Mouse (Mus musculus): Measurements from ENCODE around the gene Zmiz1. TPM values are rescaled to one million over a fixed set of nuclear protein-coding genes. Genes with fewer than 3 reads are reported as not detected.
A peak's percentile ranks its signal among the peaks of the same experiment; 100 is the strongest.

The Zmiz1 gene
- total RNA-seq, 1 experiment from 2014 or later = 153 TPM

DNA sequence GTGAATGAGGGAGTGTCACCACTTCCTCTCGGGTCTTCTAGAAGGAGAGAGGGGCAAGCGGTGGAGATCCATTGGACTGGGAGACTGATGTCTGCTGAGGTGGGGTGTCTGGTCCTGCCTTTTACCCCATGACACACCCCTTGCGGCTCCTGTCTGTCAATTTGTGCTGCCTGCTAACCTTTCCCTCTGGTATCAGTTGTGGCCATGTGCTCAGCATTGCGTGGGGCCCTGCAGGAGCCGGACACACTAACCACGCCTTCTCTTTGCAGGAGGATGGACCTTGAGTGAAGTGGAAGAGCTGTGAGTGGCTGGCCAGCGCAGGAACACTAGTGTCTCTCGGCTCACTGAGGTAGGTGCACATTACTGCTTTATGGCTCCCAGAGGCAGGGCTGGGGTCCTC, 77.5 kb downstream of the Zmiz1 start:
- no peak for DNase-seq

DNA sequence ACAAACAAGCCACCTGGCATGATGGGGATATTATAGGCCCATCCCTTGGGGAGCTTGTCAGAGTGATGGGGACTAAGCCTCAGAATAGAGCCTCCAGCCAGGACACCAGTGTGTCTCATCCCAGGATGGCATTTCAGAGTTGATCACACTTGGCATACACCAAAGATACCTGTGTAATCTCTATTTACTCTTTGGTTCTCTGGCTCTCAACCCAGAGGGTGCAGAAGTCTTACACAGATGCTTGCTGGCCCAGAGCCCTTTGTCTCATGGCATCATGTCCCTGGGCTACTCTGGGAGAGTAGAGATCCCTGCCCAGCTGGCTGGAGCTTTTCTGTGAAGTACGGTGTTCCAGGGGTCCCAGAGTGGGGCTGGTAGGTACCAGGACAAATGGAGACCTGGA, 78.4 kb downstream of the Zmiz1 start:
- no peak for DNase-seq

DNA sequence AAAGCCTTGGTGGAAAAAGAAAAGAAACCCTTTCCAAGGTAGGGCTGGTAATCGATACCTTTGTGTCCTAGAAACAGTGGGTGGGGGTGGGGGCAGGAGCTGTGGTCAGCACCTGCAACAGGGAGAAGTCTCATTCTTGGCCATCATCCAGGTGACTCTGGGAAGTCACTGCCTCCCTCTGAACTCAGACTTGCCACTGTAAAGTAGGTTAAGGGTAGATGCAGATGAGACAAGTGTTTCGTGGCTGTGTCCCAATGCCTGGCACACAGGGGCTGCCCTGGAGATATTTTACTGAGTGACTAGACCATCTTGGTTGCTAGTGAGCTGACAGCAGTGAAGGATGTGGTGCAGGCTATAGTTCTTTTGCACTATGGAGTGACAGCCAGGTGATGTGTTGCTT, 79.5 kb downstream of the Zmiz1 start:
- no peak for DNase-seq

DNA sequence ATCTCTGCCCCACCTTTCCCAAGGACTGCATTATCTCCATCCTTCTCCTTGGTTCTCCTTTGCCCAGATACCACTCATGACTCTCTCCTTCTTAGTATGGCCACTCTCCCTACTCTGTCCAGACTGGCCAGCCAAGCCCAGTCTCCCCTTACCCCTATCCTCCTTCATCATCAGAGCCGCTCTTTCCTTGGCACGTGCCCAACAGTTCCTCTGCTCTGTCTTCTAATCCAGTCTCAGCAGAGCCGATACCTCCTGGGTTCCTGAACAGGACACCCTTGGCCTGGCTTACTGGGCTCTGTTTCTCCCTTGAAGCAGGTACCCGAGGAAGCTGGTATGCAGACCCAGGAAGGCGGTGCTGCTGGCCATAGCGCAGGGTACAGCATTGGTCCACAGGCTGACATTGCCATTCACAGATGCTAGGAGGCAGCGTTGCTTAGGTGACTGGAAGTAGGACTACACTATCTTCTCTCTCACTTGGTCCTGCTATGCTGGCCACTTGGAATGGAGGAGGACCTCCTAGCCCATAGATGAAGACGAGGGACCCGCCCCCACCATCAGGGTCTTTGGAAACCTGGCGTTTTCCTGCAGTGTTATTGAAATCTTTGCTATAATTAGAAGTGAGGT, 80.6 kb downstream of the Zmiz1 start:
- DNase-seq = no peak

DNA sequence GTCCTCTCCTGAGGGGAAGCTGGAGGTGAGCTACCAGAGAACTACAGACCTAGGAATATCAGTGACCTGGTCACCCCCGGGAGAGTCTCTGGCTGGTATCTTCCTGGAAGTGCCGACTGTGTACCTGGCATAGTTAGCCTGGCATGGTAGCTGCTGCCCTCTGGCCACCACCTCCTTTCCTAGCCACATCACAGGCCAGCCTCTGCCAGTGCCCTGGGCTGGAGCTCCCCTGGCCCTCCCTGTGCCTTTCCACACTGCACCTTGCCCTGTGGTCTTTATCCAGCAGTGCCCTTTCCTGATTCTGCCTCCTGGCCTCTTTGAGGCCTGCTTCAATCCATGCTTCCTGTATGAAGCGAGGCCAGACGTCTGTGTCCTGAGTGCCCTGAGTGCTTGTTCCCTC, 81.2 kb downstream of the Zmiz1 start:
- no peak for DNase-seq

DNA sequence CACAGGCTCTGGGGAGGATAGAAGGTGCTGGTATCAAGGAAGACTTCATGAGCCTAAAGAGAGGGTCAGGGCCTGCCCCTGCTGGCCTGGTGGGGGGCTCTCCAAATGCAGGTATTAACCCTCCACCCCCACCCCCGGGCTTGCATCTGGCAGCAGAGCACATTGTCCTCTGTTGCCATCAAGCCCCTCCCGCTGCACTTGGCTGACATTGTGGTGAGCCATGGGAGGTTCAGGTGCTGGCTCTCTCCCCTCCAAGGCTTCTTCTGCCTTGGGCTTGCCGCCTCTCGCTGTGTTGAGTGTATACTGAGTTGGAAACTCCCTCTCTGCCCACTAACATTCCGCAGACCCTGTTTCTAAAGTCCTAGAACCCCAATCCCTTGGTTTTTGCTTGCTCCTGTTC, 82.2 kb downstream of the Zmiz1 start:
- DNase-seq = no peak

DNA sequence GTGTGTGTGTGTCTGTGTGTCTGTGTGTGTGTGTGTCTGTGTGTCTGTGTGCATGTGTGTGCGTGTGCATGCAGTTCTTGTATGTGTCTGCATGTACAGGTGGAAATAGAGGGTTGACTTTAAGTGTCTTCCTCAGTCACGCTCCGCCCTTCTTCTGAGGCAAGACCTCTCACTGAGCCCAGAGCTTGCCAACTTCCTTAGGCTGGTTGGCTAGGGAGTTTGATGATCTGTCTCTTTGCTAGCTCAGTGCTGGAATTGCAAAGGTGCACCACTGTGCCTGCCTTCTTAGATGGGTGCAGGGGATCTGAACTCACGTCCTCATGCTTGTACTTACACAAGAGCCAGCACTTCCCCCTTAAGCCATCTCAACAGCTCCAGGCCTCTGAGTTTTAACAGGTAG, 84.1 kb downstream of the Zmiz1 start:
- DNase-seq = no peak

DNA sequence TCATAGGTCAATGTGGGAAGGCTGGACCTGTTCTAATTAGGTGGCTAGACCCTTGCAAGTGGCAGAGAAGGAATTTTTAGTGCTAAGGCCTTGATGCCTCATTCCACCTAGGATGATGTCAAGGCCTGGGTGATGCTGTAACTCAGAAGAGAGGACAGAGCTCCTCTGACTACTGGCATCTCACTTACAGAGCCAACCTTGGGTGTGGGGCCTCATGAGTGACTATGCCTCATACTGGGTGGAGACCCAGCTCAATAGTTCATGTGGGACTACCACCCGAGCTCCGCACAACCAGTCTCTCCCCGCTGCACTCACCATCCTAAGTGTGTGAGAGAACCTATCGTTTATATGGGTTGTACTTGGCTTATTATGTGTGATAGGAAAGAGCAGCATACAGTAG, 84.9 kb downstream of the Zmiz1 start:
- DNase-seq = no peak

DNA sequence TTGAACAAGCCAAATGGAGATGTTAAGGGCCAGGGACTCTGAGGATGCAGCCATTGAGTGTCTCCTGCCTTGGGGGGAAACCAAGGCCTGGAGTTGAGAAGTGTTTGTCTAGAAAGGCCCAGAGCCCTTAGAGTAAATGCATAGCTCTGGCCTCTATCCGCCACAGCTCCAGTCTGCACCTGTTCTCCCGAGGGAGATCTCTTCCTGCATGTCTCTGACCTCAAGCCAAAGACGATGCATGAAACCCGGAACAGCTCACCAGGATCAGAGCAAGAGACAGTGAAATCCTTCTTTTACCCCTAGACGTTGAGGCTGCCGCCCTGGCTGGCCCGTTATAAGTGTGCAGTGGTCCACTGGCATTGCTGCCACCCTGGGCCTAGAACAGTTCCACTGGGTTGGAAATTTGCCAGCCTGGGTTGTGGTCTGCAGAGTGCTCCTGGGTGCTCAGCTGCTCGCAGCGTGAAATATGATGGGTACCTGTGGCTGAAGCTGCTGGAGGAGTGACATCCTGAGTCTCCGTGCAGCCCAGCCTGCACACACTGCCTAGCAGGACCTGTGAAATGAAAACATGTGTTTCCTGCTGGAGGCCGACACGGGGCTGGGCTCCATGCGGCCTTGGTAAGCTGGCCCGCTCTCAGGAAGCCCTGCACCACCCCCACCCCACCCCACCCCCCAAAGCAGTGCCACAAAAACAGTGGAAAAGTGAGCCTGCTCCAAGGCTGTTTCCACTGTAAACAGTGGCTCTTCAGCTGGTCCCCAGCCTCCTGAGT, 88.1 kb downstream of the Zmiz1 start:
- DNase-seq = no peak

DNA sequence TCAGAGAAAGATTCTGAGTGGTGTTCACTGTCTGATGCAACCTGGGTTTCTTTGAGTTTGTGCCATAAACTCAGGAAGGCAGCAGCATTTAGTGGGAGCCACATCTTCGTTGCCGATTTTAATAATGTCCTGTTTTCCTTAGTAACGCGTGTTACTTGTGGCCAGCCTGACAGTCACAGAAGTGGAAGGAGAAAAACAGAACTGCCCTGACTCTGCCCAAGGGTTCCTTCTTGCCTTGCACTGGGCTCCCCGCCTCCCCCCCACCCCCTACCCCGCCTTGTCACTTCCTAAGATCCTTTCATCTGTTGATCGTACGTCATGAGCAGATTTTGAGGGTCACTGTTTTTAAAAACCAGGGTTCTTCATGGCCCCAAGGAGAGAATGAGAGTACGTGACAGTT, 88.9 kb downstream of the Zmiz1 start:
- DNase-seq = no peak

DNA sequence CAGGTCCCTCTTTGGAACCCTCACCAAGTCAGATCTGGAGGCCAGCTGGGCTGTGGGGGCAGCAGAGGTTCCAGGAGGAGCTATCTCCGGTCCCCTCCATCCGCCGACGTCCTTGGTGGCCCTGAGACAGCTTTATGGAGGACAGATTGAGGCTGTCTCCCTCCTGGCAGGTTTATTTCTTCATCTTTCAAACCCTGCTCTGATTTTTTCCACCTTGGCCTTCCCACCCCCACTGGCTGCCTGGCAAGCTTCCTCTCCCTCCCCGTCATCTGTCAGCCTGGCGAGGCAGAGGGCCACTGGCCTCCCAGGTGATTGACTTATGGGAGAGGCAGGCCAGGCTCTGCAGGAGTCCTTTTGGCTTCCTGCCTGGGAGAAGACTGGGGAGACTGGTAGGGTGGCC, 89.7 kb downstream of the Zmiz1 start:
- peak; percentile 71 for DNase-seq

DNA sequence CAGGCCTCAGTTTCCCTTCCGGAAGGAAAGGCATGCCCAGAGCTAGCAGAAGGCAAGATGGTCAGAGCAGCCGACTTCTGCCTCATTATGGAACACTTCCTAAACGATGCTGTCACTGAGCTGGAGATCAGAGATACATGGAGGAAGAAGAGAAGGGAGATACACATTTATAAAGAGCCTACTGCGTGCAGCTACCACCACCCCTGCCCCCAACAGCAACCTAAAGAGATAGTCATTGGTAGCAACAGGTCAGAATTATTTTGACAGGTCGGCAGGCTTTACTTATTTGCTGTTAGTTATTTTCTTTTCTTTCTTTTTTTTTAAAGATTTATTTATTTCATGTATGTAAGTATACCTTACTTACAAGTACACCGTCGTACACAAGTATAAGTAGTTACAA, 90.1 kb downstream of the Zmiz1 start:
- DNase-seq = no peak

DNA sequence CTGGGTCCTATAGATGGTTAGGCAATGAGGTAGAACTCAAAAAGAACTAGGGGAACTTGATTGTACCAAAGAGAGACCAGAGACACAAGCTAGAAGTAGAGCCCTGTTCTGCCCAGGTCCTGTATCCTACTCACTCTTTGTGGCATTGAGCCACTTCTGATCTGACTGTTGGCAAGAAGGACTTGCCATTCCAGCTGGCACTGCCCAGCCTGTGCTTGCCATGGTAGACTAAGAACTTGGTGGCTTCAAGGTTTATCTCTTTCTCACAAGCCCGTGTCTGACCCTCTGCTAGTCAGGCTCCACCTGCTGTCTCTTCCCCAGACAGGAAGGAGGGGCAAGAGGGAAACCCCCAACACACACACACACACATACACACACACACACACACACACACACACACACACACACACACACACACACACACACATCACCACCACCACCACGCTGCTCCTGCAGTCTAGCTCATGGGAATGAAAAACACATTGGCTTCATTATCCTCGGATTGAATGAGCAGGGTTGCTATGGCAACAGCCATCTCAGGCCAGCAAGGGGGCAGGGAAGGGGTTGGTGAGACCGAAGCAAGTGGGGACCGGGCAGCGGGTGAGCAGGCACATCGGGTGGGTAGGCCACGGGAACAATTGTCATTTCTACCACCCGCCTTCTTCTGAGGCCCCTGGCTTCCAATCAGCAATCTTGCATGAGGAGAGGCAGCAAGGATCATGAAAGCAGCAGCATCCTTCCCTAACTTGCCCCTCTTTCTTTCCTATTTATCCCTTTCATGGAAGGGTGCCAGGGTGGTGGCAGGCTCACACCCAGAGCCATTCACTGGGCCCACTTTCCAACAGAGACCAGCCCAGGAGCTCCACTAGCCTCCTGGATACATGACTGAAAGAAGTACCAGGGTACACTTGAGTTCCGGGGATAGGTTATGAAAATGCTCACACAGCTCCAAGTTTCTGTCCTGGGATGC, 91.2 kb downstream of the Zmiz1 start:
- DNase-seq = no peak

DNA sequence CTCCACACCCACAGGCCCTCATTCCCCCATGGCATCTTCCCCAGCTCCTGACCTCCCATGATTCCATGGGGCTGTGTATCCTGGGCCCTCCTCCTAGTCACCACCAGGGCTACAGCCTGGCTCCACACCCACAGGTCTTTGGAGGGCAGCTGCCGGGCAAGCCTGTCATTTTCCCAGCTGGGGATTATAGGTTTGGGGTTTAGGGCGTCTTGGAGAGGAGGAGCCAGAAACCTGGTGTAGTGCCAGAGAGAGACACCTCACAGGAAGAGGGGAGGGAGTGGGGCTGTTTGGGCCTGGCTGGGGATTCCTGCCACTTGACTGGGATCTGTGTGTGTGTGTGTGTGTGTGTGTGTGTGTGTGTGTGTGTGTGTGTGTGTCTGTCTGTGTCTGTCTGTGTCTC, 92.7 kb downstream of the Zmiz1 start:
- no peak for DNase-seq

DNA sequence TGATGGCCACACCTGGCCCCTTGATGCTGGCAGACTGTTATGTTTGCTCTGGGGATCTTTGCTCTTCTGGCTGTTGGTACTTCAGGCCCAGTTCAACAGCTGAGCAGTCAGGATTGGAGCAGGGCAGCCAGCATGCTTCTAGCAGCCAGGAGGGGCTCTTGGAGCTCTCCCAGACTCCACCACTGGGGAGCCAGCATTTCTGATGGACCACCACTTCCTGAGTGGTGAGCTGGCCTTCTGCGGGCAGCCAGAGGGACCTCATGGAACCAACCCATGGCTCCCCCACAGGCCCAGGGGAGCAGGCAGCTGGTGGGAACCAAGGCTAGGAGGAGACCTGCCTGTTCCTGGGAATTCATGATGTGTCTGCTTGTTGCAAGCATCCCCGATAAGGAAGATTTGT, 94.4 kb downstream of the Zmiz1 start:
- DNase-seq = no peak

DNA sequence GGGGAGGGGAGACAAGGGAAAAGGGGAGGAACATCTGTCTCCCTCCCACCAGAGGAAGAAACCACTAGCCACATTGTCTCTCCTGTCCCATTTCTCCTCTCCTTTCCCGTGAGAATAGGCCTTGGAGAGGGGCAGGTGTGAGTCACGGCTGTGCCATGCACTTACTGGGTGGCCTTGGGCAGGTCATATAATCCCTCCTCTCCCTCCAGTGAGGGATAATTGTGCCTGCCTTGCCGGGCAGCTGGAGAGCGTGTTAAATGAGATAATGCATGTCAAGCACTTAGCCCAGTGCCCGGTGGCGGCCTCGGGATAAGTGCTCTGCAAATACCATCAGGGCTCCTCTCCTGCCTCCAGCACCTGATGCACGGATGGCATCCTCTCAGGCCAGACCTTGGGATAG, 95.8 kb downstream of the Zmiz1 start:
- DNase-seq = no peak

DNA sequence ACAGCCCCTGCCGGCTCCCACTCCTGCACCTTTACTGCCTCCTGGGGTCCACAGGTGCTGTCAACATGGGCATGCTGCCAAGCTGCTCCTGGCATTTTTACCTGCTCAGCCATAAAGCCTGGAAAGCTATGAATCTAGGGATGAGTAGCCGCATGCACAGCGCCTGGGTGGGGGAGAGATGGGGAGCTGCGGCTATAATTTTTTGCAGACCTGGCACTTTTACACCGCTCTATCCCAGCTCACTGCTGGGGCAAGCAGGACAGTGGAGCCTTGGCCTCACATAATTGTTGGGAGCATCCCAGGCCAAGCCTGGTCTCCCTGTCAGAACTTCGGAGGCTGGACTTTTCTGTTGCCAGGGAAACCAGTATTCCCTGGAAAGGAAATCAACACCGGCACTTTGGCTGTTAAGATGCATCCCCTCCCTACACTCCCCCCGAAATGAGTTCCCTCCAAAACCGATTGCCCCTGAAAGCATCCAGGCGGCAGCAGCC, 96.4 kb downstream of the Zmiz1 start:
- no peak for DNase-seq

DNA sequence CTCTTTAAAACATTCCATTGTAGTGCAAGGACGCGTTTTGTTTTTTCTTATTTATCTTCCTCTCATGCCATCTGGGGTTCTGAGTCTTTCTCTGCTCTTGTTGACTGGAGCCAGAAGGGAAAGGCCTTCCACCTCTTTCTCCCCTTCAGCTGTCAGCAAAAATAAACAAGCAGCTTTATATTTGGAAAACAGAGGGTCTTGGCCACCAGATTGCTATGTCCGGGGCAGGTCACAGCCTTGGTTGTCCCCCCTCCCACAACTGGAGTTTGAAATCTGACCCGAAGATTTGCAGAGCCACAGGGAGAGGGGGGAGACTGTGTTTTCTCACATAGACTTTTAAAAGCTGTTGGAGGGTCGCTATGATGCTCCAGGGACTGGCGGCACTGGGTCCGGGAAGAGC, 96.9 kb downstream of the Zmiz1 start:
- DNase-seq = no peak

DNA sequence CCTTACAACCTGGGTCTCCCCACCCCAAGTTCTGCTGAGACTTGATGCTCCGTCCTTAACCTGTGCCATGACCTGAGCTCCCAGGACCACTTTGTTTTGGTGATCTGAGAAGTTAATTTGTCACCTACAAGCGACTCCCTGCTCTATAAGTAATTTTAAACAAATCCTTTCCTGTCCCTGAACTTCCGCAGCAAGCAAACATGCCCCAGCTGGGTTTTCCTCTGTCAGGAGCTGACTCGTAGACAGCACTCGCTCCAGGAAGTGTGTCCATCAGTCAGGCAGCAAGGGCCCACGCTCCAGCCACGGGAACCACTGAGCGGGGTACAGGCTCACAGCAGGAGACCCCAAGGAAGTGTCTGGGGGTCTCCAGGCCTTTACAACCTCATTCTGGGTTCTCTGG, 98.0 kb downstream of the Zmiz1 start:
- DNase-seq = no peak

DNA sequence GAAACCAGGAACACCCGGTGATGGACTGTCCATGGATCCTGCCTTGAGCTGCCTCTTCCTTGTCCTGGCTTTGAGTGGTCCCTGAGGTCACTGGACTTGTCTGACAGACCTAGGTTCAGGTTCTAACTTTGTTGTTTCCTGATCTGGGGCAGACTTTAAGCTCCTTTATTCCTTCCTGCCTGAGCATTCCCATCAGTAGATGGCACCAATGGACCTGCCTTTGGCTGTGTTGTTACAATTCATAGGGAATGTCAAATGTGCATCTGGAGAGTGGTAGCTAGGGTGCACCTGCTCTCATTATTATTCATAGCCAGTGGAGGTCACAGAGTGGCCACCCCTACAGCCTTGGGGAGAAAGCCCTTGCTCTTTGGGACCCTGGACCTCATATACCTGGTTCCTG, 99.5 kb downstream of the Zmiz1 start:
- no peak for DNase-seq

DNA sequence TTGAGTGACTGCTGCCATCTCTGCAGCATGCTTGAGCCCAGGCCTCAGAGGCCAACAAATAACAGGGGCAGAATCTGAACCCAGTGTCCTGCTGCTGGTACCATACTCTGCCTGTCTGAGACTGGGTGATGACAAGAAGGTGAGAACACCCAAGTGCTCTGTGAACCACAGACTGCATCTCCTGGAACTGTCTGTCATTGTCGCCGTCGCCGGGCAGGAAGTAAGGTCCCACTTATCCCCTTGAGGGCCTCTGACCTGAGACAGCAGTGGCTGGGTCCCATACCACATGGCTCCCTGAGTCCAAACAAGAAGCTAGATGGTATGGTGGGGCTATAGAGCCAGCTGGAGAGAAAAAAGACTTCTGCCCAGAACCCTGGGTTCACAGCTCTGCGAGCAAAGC, 100.9 kb downstream of the Zmiz1 start:
- no peak for DNase-seq

DNA sequence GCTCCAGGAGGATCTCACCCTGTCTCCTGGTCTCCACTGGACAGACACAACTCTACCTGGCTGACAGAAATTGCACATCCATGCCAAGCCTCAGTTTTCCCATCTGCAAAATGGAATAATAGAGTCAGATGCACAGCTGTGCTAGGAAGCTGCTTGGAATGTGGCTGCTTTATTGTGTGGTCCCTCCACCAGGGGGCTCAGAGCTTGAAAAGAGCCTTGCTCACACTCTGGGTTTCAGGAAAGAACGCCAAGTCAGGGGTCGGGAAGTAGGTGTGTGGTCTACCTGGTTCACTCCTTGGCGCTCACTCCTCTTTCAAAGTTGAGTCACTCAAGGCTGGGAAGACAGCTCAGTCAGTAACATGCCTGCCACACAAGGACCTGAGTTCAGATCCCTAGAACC, 101.9 kb downstream of the Zmiz1 start:
- DNase-seq = no peak

DNA sequence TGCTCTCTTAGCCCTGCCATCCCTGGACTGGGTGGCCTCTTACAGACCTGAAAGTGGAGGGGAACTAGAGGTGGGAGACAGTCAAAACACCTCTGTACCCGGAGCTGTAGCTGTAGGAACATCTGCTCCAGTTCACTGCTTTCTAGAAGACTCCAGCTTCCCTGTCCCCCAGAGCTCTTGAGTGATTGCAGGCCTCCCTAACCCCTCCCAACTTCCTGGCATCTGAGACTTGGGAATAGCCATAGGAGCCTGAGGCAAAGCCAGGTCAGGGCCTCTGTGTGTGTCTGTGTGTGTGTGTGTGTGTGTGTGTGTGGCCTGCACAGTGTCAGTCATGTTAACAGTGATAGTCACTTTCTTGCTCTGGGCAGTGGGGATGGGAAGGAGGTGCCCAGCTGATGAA, 102.7 kb downstream of the Zmiz1 start:
- no peak for DNase-seq

Data from adrenal gland, postnatal 25 days (tissue).